Mouse (Mus musculus): Measurements from ENCODE around the gene Slc26a11. TPM values are rescaled to one million over a fixed set of nuclear protein-coding genes. Genes with fewer than 3 reads are reported as not detected.
A peak's percentile ranks its signal among the peaks of the same experiment; 100 is the strongest.
"Not testable (repeated sequence)": the region's sequence is repeated elsewhere in the genome, so short reads cannot be mapped to it uniquely, and the experiment has no call there.

Gene Slc26a11
- total RNA-seq, 1 experiment from 2014 or later = 18.0 TPM

DNA sequence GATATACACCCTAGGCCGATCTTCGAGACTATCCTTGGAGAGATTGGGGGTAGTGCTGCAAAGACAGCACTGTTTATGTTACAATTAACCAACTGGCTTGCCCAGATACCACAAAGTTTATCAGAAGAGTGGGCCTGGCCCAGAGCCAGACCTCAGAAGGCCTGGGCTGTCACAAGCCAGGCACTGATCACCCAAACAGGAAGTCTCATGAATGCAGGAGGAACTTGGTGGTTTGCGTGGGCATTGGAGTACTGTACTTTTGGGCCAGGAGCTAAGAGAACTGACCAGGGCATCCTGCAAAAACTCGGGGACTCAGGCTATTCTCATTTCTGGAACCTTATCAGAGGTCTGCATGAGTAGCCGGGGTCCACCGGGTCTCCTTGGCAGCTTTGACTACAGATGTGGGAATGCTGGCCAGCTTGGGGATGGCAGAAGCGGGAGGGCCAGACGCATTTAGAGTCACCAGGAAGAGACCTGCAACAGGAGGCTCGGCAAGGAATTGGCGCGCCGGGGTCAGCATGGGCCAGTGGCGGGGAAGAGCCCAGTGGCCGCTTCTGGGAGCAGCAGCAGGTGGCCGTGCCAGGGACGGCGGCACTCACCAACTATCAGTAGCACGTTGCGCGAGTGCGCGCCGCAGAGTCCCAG, 437 bp upstream of the Slc26a11 start:
- ATAC-seq (ENCODE audit: extremely low read depth, insufficient number of reproducible peaks, low FRiP score, poor library complexity, severe bottlenecking) = peak; percentile 54; the same call in 1 of the 2 replicates

DNA sequence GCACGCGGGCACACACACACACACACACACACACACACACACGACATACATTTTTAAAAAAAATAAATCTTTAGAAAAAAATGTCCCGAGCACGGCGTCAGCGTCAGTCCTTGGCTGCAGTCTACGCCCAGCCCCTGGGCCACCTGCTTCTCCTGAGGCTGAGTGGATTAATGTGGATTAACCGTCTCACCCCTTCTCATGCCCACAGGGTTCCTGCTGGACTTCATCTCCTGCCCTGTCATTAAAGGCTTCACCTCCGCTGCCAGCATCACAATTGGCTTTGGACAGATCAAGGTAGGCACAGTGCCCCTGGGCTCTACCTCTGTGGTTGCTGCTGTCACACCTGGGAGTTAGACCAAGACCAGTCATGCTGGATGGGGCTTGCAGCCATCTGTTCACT, 3.7 kb downstream of the Slc26a11 start:
- ATAC-seq (ENCODE audit: extremely low read depth, insufficient number of reproducible peaks, low FRiP score, poor library complexity, severe bottlenecking) = no peak

DNA sequence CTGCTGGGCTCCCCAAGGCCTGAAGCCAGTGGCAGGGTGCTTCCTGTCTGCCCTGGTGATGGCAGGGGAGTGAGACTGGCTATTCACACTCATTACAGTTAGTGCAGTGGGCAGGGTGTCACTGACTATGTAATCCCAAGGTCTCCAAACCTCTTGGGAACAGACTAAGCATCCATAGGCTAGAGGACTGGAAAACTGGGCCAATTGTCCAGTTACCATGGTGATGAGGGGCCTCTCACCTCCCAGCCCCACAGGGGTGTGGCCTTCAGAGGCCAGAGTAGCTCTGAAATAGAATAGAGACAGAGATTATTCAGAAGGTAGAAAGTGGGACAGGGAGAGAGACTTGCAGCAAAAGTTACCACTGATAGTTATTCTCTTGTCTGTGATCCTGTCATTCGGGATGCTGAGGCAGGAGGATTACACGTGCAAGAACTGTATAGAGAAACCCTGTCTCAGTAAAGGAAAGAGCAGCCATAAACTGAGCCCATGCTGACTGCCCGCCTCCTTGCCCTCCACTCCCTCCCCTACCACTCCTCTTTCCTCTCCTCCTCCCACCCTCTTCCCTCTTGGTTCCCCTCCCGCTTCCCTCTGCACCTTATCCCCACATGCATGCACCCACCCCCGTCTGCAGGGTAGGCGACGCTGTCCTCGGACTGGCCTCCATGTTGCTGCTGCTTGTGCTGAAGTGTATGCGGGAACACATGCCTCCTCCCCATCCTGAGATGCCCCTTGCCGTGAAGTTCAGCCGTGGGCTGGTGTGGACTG, 7.6 kb downstream of the Slc26a11 start:
- no peak for ATAC-seq (ENCODE audit: extremely low read depth, insufficient number of reproducible peaks, low FRiP score, poor library complexity, severe bottlenecking)

DNA sequence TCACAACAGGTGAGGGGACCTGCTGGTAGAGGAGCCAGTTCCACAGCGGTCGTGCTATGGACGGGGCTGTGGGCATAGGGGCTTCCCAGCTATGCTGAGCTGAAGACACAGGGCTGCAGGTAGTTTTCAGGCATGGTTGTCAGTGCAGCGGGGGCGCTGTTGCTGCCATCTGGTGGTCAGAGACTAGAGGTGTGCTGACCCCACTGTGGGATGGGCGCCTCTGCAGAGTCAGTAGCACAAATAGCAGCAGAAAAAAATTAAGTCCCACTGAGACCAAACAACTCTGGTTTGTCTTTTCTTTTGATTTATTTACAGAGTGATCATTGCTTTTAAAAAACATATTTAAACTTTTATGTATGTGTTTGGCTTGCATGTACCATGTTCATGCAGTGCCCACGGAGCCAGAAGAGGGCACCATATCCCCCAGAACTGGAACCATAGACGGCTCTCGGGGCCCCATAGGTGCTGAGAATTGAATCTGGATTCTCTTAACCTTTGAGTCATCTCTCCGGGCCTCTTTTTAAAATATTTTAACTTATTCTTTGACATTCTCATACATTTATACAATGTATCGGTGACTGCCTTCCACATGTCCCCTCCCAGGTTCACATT, 8.3 kb downstream of the Slc26a11 start:
- peak; percentile 95 for ATAC-seq (ENCODE audit: extremely low read depth, insufficient number of reproducible peaks, low FRiP score, poor library complexity, severe bottlenecking)

DNA sequence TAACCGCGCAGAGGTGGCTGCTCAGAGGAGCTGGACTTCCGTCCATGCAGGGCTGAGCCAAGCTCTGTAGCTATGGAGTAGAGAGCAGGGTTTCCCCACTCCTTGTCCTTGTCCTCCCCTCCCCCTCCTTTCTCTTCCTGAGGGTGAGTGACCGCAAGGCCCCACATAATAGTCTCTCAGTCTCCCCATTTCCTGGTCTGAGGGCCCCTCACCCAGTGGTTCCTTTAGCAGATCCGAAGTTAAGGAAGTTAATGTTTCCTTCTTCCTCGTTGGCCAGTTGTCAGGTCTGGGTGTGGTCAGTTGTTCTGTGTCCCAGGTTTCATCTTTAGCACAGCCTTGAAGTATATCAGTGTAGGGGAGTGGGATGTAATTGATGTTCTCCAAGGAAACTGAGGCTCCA, 20.1 kb downstream of the Slc26a11 start:
- ATAC-seq (ENCODE audit: extremely low read depth, insufficient number of reproducible peaks, low FRiP score, poor library complexity, severe bottlenecking) = no peak

DNA sequence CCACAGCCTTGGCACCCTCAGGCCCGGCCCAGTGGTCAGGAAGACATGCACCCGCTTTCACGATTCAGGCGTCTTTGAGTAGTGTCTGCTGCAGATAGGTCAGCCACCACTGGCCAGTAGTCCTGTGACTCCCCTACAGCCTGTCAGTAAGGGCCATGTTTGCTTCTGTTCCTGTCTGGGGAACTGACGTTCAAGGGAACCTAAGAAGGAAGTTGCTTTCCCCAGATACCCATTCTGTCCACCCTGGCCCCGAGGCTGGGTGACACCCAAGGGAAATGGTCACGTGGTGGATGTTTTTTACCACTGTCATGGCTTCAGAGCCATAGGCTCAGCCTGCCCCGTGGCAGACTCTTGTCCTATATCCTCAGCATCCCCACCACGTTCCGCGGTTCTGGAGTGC, 22.0 kb downstream of the Slc26a11 start:
- ATAC-seq (ENCODE audit: extremely low read depth, insufficient number of reproducible peaks, low FRiP score, poor library complexity, severe bottlenecking) = peak; percentile 59

DNA sequence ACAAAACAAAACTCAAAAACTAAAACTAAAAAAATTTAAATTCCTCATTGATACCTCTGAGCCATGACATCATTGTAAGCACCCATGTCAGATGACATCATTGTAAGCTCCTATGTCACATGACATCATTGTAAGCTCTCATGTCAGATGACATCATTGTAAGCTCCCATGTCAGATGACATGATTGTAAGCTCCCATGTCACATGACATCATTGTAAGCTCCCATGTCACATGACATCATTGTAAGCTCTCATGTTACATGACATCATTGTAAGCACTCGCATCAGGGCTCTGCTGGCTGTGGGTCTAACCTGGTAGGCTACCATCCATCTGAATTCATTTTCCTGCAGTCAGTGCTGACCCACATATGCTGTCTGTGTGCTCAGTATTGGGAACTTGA, 23.2 kb downstream of the Slc26a11 start:
- ATAC-seq (ENCODE audit: extremely low read depth, insufficient number of reproducible peaks, low FRiP score, poor library complexity, severe bottlenecking) = no peak

DNA sequence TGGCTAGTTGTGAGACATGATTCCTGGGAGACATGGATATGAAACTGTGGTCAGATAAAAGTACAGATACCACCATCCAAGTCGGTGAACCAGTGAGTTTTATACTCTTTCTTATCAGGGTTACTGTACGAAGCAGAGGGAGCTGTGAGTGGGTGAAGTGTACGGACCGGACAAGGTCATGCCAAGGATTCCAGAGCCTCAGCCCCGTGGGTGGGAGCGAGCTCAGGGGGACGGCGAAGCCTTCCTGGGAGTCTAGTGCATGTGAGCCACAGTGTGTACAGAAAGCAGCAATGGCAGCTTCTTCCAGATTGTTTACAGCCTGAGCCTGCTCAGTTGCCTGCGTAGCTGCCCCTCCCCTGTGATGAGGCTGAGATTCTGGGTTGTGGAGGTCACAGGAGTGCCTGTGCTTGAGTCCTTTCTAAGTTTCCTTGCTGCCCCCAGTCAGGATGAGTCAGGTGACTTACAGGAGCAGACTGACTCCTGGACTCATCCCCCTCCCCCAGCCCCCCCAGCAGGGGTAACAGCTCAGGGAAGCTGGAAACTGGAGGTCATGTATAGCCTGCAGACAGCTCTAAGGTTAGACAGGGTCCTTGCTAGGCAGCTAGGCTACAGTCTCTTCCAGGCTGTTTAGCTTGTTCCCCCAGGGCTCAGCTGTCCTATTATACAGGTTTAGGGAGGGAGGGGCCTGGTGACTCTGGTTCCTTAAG, 26.4 kb downstream of the Slc26a11 start:
- no peak for ATAC-seq (ENCODE audit: extremely low read depth, insufficient number of reproducible peaks, low FRiP score, poor library complexity, severe bottlenecking)

DNA sequence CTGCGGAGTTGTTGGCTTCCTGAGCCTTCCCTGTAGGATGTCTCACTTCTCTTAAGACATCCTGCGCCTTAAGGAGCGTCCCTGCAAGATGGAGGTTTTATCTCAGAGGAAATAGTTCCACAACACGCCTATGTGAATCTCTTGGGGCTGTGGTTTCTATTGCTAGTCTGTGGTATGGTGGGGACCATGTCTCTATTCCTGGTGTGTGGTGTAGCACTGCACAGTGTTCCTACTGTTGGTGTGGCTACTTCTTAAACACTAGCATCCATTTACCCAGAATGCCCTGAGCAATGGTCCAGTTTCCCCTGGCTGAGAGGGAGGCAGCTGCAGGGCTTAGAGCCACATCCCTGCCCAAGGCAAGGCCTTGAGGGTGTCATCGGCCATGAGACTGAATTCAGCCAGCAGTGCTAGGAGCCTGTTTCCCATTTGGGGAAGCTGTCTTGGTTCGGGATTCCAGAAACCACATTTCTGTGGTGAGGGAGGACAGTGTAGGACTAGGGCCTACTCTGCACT, 27.0 kb downstream of the Slc26a11 start:
- ATAC-seq (ENCODE audit: extremely low read depth, insufficient number of reproducible peaks, low FRiP score, poor library complexity, severe bottlenecking) = no peak

DNA sequence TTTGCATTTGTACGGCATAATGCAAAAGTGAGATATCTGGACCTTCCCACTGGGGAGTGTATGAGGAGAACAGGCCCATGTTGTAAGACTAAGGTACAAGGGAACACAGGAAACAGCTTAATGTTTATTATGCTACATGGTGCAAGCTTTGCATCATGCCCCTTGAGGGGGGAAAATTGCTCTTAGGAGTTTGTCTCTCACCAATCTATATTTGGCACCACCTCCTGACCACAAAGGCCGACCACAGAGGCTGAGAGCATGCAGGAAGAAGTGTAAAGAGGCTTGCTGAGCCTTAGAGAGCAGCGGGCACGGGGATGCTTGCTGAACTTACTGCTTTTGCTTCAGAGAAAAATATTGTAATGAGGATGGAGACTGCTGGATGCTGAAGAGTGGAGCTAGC, 29.5 kb downstream of the Slc26a11 start:
- ATAC-seq (ENCODE audit: extremely low read depth, insufficient number of reproducible peaks, low FRiP score, poor library complexity, severe bottlenecking) = peak; percentile 39

DNA sequence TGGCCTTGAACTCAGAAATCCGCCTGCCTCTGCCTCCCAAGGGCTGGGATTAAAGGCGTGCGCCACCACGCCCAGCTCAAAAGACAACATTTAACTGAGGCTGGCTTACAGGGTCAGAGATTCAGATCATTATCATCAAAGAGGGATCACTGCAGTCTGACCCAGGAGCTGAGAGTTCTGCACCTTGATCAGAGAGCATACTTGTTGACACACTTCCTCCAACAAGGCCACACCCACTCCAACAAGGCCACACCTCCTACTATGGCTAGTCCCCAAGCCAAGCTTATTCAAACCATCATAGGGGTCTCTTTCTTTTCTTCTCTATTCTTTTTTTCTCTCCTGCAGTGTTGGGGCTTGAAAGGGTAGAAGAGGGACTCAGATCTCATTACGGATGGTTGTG, 30.9 kb downstream of the Slc26a11 start:
- ATAC-seq (ENCODE audit: extremely low read depth, insufficient number of reproducible peaks, low FRiP score, poor library complexity, severe bottlenecking) = no peak

DNA sequence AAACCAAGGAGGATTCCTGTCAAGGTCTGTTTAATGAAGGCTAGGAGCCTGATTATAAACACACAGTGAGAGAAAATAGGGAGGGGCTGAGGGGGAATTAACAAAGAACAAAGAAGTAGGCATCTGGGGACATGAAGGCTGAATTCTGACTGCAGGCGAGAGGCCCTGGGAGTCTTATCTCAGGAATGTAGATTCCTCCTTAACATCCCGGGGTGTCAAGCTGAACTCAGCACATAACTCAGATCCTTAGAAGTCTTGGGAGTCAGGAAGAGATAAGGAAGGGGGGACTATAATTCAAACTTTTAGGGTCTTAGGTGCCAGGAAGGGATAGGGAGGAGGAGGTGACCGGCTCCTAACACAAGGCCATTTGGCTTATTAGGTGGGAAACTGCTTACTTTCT, 31.9 kb downstream of the Slc26a11 start:
- not testable (repeated sequence) for ATAC-seq (ENCODE audit: extremely low read depth, insufficient number of reproducible peaks, low FRiP score, poor library complexity, severe bottlenecking)

DNA sequence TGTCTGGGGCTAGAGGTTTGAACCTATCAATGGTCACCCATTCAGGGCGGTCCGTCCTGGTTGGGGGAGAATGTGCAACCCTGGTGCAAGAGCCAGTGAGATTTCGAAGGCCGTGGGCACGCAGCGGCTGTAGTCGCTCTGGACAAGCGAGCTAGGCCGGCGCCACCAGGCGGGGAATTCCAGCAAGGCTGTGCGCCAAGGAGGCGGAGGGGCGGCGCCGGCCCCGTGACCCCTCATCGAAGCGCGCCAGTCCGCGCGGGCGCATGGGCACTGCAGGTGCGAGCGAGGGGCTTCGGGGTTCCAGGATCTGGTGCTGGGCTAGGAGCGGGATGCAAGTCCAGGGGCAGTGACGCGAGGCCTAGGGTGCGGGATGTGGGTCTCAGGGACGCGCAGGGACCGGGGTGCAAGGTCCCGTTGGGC, 34.5 kb downstream of the Slc26a11 start:
- ATAC-seq (ENCODE audit: extremely low read depth, insufficient number of reproducible peaks, low FRiP score, poor library complexity, severe bottlenecking) = no peak

DNA sequence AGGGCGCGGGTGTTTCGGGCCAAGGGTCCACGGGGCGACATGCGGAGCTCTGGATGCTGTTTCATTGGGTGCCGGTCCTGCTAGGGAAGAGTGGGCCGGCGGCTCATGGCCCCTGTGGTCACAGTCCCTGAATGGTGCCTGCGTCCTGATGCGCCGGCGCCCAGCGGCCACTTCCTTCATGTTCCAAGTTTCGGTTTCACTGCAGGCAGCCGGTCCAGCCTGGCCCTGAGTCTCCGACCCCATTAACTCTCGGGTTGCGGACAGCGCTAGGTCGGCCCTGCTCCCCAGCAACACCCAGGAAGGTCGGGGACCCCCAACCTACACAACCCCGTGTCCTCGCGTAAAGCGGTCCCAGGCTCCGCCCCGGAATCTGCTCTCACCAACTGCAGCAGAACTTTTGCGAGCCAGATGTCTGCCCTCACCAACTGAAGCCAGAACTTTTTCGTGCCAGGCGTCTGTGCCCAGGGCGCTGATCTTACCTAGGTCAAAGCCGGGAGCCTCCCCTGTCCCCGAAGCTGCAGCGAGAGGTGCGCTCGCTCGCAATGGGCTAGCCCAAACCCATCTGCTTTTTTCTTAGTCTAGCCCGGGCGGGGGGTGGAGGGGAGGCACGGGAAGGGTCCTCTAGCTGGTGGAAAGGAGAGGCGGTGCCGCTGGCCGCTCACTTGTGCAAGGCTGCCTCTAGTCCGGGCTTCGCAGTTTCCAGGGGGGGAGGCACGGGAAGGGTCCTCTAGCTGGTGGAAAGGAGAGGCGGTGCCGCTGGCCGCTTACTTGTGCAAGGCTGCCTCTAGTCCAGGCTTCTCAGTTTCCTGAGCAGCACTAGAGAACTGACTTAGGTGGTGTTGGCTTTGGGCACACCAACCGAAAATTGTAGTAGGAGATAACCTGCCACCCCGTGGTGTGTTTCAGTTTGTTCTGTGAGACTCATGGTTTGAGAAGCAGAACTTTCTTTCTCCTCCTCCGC, 35.2 kb downstream of the Slc26a11 start:
- 0 out of 2 replicates have a peak, but pooled peaks have one; percentile 27 for ATAC-seq (ENCODE audit: extremely low read depth, insufficient number of reproducible peaks, low FRiP score, poor library complexity, severe bottlenecking)

DNA sequence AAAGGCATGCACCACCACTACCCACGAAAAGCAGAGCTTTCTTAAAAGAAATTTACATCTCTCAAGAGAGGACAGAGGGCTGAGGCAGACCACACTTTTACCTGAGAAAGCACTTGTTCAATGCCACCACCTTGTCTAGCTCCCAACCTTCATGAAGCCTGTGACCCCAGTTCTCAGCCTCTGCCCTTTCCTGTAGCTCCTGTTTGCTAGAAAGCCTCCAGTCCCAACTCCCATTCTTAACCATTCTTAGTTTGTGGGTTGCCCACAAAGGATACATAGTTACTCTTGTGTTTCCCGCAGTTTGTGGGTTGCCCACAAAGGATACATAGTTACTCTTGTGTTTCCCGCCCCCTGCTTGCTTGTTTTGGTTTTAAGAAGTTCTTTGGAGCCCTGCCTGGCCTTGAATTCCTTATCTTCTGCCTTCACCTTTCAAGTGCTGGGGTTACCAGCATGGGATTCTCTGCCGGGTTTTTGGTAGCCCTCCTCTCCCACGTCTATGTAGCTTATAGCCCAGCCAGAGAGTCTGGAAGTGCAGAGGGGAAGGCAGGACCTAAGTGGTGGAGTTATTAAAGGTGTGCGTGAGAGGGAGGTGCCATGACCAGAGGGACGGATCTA, 36.1 kb downstream of the Slc26a11 start:
- ATAC-seq (ENCODE audit: extremely low read depth, insufficient number of reproducible peaks, low FRiP score, poor library complexity, severe bottlenecking) = no peak

DNA sequence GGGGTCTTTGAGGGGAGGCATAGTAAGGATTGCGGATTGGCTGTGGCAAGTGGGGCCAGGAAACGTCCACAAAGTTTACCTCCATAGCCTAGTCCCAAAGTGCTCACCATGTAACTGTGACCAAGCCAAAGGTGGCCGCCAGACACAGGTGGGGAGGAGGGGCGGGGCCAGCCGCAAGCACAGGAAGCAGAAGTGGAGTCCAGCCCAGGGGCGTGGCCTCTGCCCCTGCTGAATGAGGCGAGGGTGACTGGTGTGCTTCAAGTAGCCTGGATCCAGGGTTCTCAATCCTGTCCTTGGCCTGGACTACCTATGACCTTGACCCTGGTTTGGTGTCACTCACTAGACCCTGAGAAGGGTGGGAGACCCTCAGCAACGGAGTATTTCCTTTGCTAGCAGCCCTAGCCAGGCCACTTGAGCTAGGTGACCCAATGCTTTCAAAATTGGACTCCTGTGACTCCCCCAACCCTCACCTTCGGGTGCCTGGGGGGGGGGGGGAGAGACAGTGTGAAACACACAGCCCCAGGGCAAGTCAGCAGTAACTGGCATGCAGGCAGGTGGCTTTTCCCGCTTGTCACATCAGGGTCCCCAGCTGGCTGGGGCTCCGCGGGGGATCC, 36.8 kb downstream of the Slc26a11 start:
- ATAC-seq (ENCODE audit: extremely low read depth, insufficient number of reproducible peaks, low FRiP score, poor library complexity, severe bottlenecking) = peak; percentile 80

DNA sequence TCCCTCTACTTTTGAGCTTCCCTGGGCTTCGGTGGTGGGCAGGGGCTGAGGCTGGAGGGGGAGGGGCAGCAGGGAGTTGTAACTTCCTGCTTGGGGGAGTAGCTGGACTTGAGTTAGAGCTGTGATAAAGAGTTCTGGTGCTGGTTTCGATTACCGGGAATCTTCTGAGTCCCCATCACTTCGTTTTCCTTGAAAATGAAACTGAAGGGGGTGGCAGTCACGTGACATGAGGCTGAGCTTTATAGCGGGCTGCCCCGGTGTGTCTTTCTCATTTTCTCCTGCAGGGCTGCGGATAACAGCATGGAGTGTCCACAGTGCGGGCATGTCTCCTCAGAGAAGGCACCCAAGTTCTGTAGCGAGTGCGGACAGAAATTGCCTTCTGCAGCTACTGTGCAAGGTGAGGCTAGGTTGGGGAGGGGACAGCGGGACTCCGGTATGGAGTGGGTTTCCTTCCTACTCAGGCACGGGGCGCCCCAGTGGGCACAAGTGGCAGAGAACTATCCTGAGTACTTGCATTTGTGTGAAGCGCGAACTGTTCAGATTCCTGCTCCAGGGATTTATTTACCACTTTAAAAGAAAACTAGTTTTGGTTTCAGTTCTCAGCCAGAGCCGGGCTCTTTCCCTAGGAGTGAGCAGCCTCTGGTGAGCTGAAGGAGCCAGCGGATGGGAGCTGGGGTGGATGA, 37.6 kb downstream of the Slc26a11 start, which contains the start of gene Rnf213:
TSS of gene Rnf213 (plus strand) at position 301 of the 683 bp plus-strand sequence.
- ATAC-seq (ENCODE audit: extremely low read depth, insufficient number of reproducible peaks, low FRiP score, poor library complexity, severe bottlenecking) = peak; percentile 30; the same call in 1 of the 2 replicates
